Mouse (Mus musculus): ENCODE data around the gene Gnl3l. TPM values are rescaled to one million over a fixed set of nuclear protein-coding genes. Genes with fewer than 3 reads are reported as not detected.

Gnl3l gene
- polyA plus RNA-seq (2011; ENCODE audit: insufficient read depth, insufficient read length, low replicate concordance, missing spikeins) = 5.9 and 12.1 TPM in 2 replicates

DNA sequence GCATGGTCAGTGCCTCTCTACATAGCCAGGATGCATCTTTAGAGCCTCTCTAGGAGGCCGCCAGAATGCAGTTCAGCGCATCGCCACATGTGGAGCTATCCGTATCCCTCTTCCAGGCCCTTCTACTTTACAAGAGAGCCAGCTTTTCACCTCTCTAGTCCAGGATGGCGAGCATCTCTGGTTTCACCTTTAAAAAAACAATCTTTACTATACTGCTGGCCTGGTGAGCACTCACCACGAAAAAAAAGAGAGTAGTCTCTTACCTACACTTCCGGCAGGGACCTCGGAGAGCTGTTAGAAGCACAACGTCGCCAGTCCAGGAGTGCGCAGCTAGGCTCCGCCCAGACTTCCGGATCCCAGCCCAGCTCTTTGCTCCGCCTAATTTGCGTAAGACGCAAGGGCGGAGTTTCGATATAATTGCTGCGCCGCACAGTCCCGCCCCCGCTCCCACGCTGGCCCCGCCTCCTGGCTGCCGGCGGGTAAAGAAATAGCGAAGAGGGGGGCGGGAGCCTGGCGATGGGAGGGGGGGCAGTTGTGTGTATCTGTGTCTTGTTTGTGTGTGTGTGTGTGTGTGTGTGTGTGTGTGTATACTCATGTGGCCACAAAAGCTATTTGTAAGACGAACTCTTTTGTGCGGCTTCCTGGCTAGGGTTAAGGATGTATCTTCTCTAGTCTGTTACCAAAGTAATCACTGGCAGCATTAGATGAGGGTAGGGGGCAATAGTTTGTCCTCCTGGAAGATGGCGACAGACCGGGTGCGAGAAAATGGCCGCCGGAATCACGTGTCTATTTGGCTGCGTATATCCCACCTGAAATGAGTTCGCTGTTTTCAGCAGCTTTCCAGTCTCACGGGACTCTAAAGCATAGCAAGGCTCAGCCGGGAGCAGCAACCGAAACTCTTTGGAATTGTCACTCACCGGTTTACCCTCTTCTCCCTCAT, at the start of gene Gnl3l:
Gene Gnl3l, minus strand, starts transcription at position 385 of the 940 bp plus-strand sequence.
- WGBS = 16% methylated on average over 42 of the region's 43 CpGs
- Histone ChIP-seq H3K4me3 (replicated peaks; ENCODE audit: control insufficient read depth, low read depth, low read length) (peak within 1 kb of the TSS; percentile 63), H3K27ac (ENCODE audit: control insufficient read depth, insufficient read depth, low read depth, low read length, poor library complexity) (peak within 1 kb of the TSS; percentile 10), H3K4me1 (ENCODE audit: control insufficient read depth, insufficient read depth, low read length) (no peaks in the 10 kb centered on the region)
- TF ChIP-seq POLR2A (IDR thresholded peaks at IDR 0.05; ENCODE audit: borderline replicate concordance, control insufficient read depth, low read depth, low read length) = peak; percentile 58; the same call in 1 of the 2 replicates
- TF ChIP-seq CTCF (IDR thresholded peaks at IDR 0.05; ENCODE audit: control insufficient read depth, insufficient read depth, low read length) = 0 out of 2 replicates have a peak, but pooled peaks have one; percentile 15

DNA sequence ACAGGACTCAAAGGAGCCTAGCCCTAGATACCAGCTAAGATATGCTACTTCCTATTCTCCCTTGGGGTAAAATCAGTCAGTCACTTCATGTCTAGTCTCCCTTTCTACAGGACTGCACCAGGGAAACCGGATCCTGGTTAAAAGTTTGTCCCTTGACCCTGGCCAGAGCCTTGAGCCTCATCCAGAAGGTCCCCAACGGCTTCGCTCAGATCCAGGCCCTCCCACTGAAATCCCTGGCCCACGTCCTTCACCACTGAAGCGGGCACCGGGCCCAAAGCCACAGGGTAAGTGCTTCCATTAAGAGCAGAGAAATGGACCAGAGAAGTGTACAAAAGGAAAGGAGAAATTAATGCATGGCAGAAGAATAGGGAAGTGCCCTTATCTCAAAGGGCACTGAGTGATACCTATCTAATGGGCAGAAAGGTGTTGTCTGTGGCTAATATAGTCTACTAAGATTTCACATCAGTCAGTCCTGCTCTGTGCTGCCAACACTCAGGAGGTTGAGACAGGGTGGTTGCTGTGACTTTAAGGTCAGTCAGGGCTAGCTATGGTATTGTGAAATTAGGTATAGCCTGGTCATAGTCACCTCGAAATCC, 49.0 kb upstream of the Gnl3l start:
- Histone ChIP-seq H3K4me1 (ENCODE audit: control insufficient read depth, insufficient read depth, low read length) (no peaks in the 10 kb centered on the region), H3K4me3 (replicated peaks; ENCODE audit: control insufficient read depth, low read depth, low read length) (no peak overlapping the region), H3K27ac (ENCODE audit: control insufficient read depth, insufficient read depth, low read depth, low read length, poor library complexity) (no peak overlapping the region)
- no peak for TF ChIP-seq POLR2A (IDR thresholded peaks at IDR 0.05; ENCODE audit: borderline replicate concordance, control insufficient read depth, low read depth, low read length)
- no peak for TF ChIP-seq CTCF (IDR thresholded peaks at IDR 0.05; ENCODE audit: control insufficient read depth, insufficient read depth, low read length)
- WGBS = 64% methylated on average over 7 of the region's 7 CpGs

DNA sequence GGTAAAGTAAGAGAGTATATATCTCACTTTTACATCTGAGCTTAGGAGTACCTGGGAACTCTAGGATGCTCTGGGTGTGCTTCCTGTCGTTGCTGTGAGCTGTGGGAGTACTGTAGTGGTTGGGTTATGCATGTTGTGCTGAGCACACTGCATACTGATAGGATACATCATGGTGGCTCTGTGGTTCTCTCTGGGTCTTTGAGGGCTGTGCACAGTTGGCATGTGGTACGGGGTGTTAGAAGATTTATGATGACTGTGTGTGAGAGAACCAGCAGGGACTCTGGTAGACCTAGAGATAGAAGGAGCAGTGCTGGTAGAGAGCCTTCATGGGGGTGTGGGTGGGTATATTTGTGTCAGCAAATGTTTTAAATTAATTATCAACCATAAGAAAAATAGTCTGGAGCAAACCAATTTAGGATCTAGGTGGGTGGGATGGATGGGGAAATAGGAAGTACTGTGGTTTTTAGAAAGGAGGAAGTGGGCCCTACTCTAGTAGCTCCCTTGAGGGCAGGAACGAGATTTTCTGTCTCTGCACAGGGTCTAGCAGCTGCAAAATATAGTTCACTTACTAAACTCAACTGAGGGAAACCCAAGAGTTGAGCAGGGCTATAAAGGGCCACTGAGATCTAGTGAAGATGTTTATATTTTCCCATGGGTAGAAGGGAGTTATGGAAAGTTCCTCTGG, 44.6 kb upstream of the Gnl3l start:
- Histone ChIP-seq H3K27ac (ENCODE audit: control insufficient read depth, insufficient read depth, low read depth, low read length, poor library complexity) (no peak overlapping the region), H3K4me3 (replicated peaks; ENCODE audit: control insufficient read depth, low read depth, low read length) (no peak overlapping the region), H3K4me1 (ENCODE audit: control insufficient read depth, insufficient read depth, low read length) (no peaks in the 10 kb centered on the region)
- 10% methylated on average over 3 of the region's 3 CpGs for whole genome bisulfite sequencing
- no peak for TF ChIP-seq CTCF (IDR thresholded peaks at IDR 0.05; ENCODE audit: control insufficient read depth, insufficient read depth, low read length)
- TF ChIP-seq POLR2A (IDR thresholded peaks at IDR 0.05; ENCODE audit: borderline replicate concordance, control insufficient read depth, low read depth, low read length) = no peak

DNA sequence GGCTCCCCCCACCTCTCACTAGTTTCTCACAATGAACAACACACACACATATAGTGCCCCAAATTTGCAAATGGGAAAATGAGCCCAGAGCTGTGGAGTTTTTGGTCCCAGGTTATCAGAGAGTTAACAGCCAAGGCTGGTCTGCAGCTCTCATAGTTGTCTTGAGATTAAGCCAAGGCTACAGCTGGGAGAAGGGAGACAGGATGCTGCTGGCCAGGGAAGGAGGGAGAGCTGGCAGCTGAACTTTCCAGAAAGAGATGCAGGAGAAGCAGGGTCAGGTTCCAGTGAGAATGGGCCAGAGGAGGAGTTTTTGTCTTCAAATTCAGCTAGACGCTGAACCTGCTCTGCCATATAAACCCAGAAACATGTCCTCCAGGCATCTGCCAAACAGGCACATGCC, 42.2 kb upstream of the Gnl3l start:
- TF ChIP-seq POLR2A (IDR thresholded peaks at IDR 0.05; ENCODE audit: borderline replicate concordance, control insufficient read depth, low read depth, low read length) = no peak
- TF ChIP-seq CTCF (IDR thresholded peaks at IDR 0.05; ENCODE audit: control insufficient read depth, insufficient read depth, low read length) = no peak

DNA sequence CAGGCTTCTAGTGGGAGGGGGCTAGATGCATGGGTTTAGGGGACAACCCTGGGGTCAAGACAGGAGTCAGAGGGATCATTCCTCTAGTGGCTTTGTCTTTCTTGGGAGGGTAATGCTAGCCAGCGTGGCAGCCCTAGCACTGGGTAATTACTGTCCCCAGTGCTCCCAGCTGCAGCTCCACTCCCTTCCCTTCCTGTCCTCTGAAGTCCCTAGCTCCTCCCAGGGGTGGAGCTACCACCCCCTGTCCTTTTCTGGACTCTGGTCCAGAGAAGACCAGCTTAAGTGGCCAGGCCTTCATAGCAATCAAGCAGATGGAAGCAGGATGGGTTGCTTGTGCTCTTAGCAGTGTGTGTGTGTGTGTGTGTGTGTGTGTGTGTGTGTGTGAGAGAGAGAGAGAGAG, 38.4 kb upstream of the Gnl3l start:
- 45% methylated on average over 1 of the region's 1 CpGs for WGBS
- no peak overlapping the region for H3K27ac ChIP-seq (ENCODE audit: control insufficient read depth, insufficient read depth, low read depth, low read length, poor library complexity)
- H3K4me3 ChIP-seq (replicated peaks; ENCODE audit: control insufficient read depth, low read depth, low read length) = no peak overlapping the region
- TF ChIP-seq POLR2A (IDR thresholded peaks at IDR 0.05; ENCODE audit: borderline replicate concordance, control insufficient read depth, low read depth, low read length) = no peak
- no peaks in the 10 kb centered on the region for H3K4me1 ChIP-seq (ENCODE audit: control insufficient read depth, insufficient read depth, low read length)

More for the DNA sequence above, 42.2 kb upstream of the Gnl3l start:
- Histone ChIP-seq H3K4me3 (replicated peaks; ENCODE audit: control insufficient read depth, low read depth, low read length) (no peak overlapping the region), H3K4me1 (ENCODE audit: control insufficient read depth, insufficient read depth, low read length) (no peaks in the 10 kb centered on the region), H3K27ac (ENCODE audit: control insufficient read depth, insufficient read depth, low read depth, low read length, poor library complexity) (no peak overlapping the region)
- 89% methylated on average over 1 of the region's 1 CpGs for WGBS

DNA sequence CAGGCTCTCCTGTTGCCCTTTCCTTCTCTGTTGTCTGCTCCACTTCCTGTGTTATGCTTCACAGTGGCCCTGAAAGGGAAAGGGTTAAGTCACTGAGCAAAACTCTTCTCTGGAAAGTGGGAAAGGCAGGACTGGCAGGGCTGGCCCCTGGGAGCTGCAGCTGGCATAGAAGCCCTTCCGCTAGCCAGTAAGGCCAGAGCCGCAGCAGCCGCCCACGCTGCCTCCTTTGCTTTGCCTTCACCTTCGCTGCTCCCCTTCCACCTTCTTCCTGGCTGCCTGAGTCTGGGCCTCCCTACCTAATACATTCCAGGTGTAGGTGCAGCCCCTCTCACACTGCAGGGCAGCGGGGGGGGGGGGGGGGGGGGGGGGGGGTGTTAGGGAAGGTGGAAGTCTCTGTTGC, 37.4 kb upstream of the Gnl3l start:
- Histone ChIP-seq H3K4me1 (ENCODE audit: control insufficient read depth, insufficient read depth, low read length) (no peaks in the 10 kb centered on the region), H3K27ac (ENCODE audit: control insufficient read depth, insufficient read depth, low read depth, low read length, poor library complexity) (no peak overlapping the region), H3K4me3 (replicated peaks; ENCODE audit: control insufficient read depth, low read depth, low read length) (no peak overlapping the region)
- TF ChIP-seq CTCF (IDR thresholded peaks at IDR 0.05; ENCODE audit: control insufficient read depth, insufficient read depth, low read length) (no peak), POLR2A (IDR thresholded peaks at IDR 0.05; ENCODE audit: borderline replicate concordance, control insufficient read depth, low read depth, low read length) (no peak)
- WGBS = 94% methylated on average over 5 of the region's 6 CpGs

DNA sequence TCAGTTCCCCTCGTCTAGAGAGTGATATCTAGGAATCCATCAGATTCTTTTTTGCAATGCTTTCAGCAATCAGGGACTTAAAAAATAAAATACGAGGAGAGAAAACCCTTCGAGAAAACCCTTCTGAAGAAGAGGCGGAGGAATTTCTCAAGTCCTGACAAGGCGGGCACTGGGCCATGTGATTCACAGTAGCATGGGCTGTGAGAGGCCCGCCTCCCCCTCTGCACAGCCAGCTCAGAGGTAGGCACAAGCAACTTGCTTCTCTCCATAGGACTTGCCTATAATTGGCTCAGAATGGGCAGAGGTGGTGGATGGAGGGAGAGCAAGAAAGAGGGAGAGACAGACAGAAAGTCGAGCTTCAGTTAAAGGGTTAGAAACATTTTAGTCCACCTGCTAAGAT, 33.2 kb upstream of the Gnl3l start:
- H3K27ac ChIP-seq (ENCODE audit: control insufficient read depth, insufficient read depth, low read depth, low read length, poor library complexity) = no peak overlapping the region
- TF ChIP-seq CTCF (IDR thresholded peaks at IDR 0.05; ENCODE audit: control insufficient read depth, insufficient read depth, low read length) (no peak), POLR2A (IDR thresholded peaks at IDR 0.05; ENCODE audit: borderline replicate concordance, control insufficient read depth, low read depth, low read length) (no peak)
- H3K4me1 ChIP-seq (ENCODE audit: control insufficient read depth, insufficient read depth, low read length) = no peaks in the 10 kb centered on the region
- no peak overlapping the region for H3K4me3 ChIP-seq (replicated peaks; ENCODE audit: control insufficient read depth, low read depth, low read length)
- 69% methylated on average over 7 of the region's 7 CpGs for WGBS

All from bone marrow, adult 2 months (tissue).